Mouse (Mus musculus) heart, postnatal 10 days (tissue): ENCODE results near the gene Adssl1. TPM values are rescaled to one million over a fixed set of nuclear protein-coding genes. Genes with fewer than 3 reads are reported as not detected.
A peak's percentile ranks its signal among the peaks of the same experiment; 100 is the strongest.

Source experiments
- DNase-seq, 2 experiments: peaks; one replicate each; pipeline ENCODE4 v3.0.0; 2021
- intact Hi-C: fragments of 180-260 bp; cut with DNase I; formaldehyde crosslinking; loops from one replicate; pipeline ENCODE4 v1.15.1; 2025
- total RNA-seq, 2 experiments: library from RNA; stranded (reverse); gene quantifications; 2 replicates each; pipeline ENCODE4 v1.2.3; 2021

Adssl1 gene
- total RNA-seq, 2 experiments from 2014 or later: 129 to 136 TPM

- intact Hi-C loops: no loop called here
- no peak for DNase-seq
Observed at GRCm38 (mm10) chr12:112592985-112593734, 26.7 kb upstream of the Adssl1 start.

GRCm38 (mm10) chr12:112593951-112594915 is 25.6 kb upstream of the Adssl1 start:
- intact Hi-C loops: no loop called here
- no peak for DNase-seq

- intact Hi-C loops: no loop called here
- DNase-seq: no peak
Observed at GRCm38 (mm10) chr12:112594989-112595388, 24.9 kb upstream of the Adssl1 start.

DNA sequence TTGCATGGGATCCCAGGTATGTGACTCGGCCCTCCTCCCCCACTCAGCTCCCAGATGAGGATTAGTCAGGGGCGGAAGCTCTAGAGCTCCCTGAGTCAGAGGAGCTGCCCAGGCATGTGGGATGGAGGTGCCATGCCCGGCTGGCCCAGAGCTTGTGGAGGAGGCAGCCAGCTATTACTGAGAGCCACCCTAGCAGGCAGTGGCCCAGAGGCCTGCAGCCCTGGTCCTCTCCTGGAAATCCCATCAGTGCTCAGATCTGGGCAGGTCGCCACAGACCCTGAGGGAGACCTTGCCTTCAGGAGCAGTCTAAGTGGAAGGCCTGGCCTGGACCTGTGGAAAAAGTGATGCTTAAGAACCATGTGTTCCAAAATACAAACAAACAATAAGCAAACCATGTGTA is 24.2 kb upstream of the Adssl1 start:
- intact Hi-C loops: no loop called here
- DNase-seq: peak; percentile 43

GRCm38 (mm10) chr12:112596454-112596853 is 23.4 kb upstream of the Adssl1 start:
- no peak for DNase-seq
- intact Hi-C loops: no loop called here

- DNase-seq: no peak
- intact Hi-C loops: no loop called here
Observed at GRCm38 (mm10) chr12:112596891-112597500, 22.8 kb upstream of the Adssl1 start.

DNA sequence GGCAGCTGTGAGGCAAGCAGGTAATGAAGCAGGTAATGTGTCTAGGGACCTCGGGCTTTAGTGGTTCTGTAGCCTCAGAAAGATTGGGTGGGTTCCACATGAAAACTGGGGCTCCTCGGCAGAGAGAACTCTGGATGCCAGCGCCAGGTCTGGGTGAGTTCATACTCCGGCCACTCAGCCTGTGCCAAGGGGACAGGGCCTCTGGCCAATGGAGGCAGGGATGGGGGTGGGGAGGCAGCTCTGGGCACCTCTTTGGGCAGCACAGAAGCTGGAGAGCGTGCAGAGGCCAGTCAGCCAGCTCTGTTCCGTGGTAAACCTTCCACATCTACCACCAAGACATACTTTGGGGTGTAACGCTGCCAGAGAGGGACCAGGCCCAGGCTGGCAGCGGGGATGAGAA is 22.2 kb upstream of the Adssl1 start:
- peak; percentile 53 to 55 for DNase-seq
- intact Hi-C loops: no loop called here

DNA sequence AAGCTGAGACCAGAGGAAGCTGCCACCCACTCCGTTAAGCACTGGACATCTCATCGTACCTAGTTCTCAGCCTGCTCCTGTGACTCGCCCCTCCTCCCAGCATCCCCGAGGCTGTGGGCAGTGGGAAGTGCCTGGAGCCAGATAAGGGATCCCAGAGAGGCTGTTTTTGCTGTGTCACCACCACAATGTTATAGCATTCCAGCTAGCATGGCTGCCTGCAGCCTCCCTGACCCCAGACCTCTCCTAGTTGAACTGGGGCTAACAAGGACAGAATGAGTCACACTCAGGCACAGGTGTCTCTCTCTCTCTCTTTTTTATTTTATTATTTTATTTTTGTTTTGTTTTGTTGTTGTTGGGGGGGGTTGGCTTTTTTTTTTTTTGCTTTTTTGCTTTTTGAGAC is 20.6 kb upstream of the Adssl1 start:
- intact Hi-C loops: no loop called here

DNA sequence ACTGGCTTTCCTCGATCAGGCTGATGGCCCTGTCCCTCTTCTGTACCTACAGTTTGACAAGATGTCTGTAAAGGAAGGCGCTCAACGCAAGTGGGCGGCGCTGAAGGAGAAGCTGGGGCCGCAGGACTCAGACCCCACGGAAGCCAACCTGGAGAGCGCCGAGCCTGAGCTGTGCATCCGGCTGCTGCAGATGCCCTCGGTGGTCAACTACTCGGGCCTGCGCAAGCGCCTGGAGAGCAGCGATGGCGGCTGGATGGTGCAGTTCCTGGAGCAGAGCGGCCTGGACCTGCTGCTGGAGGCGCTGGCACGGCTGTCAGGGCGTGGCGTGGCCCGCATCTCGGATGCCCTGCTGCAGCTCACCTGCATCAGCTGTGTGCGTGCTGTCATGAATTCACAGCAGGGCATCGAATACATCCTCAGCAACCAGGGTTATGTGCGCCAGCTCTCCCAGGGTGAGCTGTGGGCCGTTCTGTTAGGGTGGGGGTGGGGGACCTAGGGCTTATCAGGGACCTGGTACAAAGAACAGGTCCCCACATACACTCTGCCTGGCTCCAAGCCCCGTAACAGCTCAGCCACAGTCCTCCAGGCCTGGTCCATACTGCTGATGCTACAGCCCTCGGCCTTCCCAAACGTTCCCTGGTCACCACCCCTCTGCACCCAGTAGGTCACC is 19.8 kb upstream of the Adssl1 start:
- intact Hi-C loops: no loop called here
- no peak for DNase-seq

More for the DNA sequence above, 20.6 kb upstream of the Adssl1 start:
- no peak for DNase-seq

GRCm38 (mm10) chr12:112604022-112604421 is 15.8 kb upstream of the Adssl1 start:
- intact Hi-C loops: no loop called here
- no peak for DNase-seq

DNA sequence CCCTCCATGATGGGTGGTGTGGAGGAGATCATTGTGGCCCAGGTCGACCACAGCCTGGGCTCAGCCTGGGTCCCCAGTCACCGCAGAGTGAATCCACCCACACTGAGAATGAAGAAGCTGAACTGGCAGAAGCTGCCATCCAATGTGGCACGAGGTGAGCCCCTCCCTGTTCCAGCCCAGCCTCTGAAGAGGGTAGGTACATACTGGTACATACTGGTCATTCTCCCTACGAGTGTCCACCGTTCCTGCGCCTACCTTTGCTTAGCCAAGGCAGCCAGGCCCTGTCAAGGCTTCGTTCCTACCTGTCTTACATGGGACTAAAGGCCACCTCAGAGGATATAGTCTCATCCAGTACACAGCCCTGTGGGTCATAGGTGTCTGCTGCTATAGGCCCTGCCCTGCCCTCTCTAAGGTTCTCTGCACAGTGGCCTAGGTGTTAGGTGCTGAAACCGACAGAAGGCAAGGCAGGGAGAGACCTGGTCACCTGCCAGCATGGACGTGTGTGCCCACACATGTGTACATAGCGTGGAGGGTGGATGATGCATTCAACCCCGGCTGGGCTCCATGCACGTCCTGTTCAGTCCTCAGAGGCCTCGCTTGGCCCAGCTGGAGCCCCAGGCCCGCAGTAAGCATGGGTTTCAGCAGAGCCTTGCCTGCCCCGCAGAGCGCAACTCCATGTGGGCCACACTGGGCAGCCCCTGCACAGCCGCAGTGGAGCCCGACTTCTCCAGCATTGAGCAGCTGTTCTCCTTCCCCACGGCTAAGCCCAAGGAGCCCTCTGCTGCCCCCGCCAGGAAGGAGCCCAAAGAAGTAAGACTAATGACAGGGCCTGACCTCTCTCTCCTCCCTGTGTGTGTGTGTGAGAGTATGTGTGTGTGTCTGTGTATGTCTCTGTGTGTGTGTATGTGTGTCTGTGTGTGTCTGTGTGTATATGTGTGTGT is 14.9 kb upstream of the Adssl1 start:
- intact Hi-C loops: loop anchor here (1.0 kb wide), 1 partner anchor 53 kb away; no protein-coding TSS in a partner anchor
- DNase-seq: peak in 1 of 2 experiments; percentile 66

DNA sequence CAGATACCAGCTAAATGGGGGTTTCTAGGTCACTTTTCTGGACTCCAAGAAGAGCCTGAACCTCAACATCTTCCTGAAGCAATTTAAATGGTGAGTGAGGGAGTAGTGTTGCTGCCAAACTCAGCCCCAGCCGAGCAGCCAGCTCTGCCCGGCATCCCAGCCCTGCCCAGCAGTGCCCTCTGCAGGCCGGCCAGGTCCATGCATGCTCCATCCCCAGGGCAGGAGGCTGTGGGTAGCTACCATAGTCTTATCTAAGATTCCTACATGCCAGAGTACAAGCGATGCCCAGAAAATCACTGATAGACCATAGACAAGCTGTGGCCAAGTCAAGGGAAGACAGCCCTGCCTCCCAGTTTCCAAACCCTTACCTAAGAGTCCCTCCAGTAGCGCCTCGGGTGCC is 14.1 kb upstream of the Adssl1 start:
- intact Hi-C loops: loop anchor here (1.0 kb wide), 1 partner anchor 53 kb away; no protein-coding TSS in a partner anchor
- peak; percentile 86 to 90 for DNase-seq

- intact Hi-C loops: no loop called here
- DNase-seq: no peak
Observed at GRCm38 (mm10) chr12:112606998-112607397, 12.8 kb upstream of the Adssl1 start.

DNA sequence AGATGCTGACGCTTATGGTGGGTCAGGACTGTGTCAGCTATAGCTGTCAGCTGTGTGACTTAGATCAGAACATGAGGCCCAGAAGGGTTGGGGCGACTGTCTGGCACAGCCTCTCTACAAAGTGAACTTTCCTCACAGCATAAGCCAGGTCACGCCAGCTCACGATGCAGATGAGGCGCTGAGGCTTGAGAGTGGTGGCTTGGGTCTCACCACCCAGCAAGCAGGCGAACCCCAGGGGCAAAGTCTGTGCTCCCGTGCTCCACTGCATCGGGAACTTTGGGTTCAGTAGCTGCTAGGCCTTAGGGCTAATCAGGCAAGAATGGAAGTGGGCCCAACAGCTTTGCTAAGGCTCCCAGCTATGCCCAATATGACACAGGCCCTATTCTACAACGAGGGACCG is 10.8 kb upstream of the Adssl1 start:
- intact Hi-C loops: no loop called here
- DNase-seq: no peak

GRCm38 (mm10) chr12:112616668-112617067 is 3.2 kb upstream of the Adssl1 start:
- no peak for DNase-seq
- intact Hi-C loops: loop anchor here (5.0 kb wide), 1 partner anchor 124 kb away; no protein-coding TSS in a partner anchor

- intact Hi-C loops: loop anchor here (5.0 kb wide), 1 partner anchor 125 kb away; no protein-coding TSS in a partner anchor
- peak in 1 of 2 experiments; percentile 38 for DNase-seq
Observed at GRCm38 (mm10) chr12:112617184-112617583, 2.7 kb upstream of the Adssl1 start.

DNA sequence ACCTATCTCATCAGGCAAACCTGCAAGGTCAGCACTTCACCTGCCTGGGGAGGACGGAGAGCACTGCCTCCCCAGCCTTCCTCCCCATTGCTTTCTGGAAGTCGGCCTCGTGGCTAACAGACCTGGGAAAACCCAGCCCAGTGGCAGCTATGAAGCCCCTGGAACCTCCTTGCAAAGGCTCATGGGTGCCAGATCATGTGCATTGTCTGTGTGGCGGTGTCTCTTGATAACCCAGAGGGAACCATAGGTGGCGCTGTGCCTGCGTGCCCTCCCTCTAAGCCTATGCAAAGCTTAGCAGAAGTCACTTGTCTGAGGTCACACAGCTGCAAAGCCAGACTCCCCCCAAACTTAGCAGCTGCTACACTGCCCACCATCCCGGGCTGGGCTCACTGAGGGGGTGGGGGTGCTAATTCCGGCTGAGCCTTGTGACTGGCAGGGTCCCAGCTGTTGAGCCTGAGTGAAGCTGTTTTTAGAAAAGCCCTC is 1.9 kb upstream of the Adssl1 start:
- intact Hi-C loops: loop anchor here (5.0 kb wide), 1 partner anchor 126 kb away; no protein-coding TSS in a partner anchor
- peak; percentile 88 to 89 for DNase-seq

GRCm38 (mm10) chr12:112618981-112619685 is 712 bp upstream of the Adssl1 start:
- DNase-seq: peak; percentile 71 to 82
- intact Hi-C loops: loop anchor here (5.0 kb wide), 1 partner anchor 127 kb away; no protein-coding TSS in a partner anchor
